Mouse (Mus musculus): ENCODE results near the gene Cwc15.
"Not testable (repeated sequence)": the region's sequence is repeated elsewhere in the genome, so short reads cannot be mapped to it uniquely, and the experiment has no call there.

The Cwc15 gene

GRCm38 (mm10) chr9:14500023-14500915 lies at the start of gene Cwc15, which contains the start of gene Kdm4d:
Gene Cwc15 (plus strand): TSS chr9:14500617.
Gene Kdm4d (minus strand): TSS chr9:14500482.
- peak; percentile 92 to 94 for DNase-seq

- DNase-seq = peak in 1 of 2 experiments; percentile 19
These were observed 49.3 kb upstream of the Cwc15 start for GRCm38 (mm10) chr9:14451120-14451519.

GRCm38 (mm10) chr9:14456320-14456719 lies 44.1 kb upstream of the Cwc15 start:
- DNase-seq = no peak

- not testable (repeated sequence) for DNase-seq
These were observed 37.9 kb upstream of the Cwc15 start for GRCm38 (mm10) chr9:14462536-14462935.

GRCm38 (mm10) chr9:14463668-14464067 lies 36.7 kb upstream of the Cwc15 start:
- DNase-seq = not testable (repeated sequence)

GRCm38 (mm10) chr9:14498896-14499705 lies 1.3 kb upstream of the Cwc15 start:
- no peak for DNase-seq

GRCm38 (mm10) chr9:14500916-14501424 lies 553 bp downstream of the Cwc15 start:
- no peak for DNase-seq

- DNase-seq = peak; percentile 42 to 67
These were observed 12.4 kb downstream of the Cwc15 start for GRCm38 (mm10) chr9:14512633-14513445.

GRCm38 (mm10) chr9:14517296-14517695 lies 16.9 kb downstream of the Cwc15 start:
- no peak for DNase-seq

GRCm38 (mm10) chr9:14518105-14518504 lies 17.7 kb downstream of the Cwc15 start:
- no peak for DNase-seq

GRCm38 (mm10) chr9:14520971-14521670 lies 20.7 kb downstream of the Cwc15 start:
- no peak for DNase-seq

GRCm38 (mm10) chr9:14521695-14522094 lies 21.3 kb downstream of the Cwc15 start:
- DNase-seq = no peak

GRCm38 (mm10) chr9:14523408-14524043 lies 23.1 kb downstream of the Cwc15 start:
- DNase-seq = peak; percentile 75 to 84

- no peak for DNase-seq
These were observed 29.6 kb downstream of the Cwc15 start for GRCm38 (mm10) chr9:14530004-14530403.

GRCm38 (mm10) chr9:14532283-14532682 lies 31.9 kb downstream of the Cwc15 start:
- peak in 1 of 2 experiments; percentile 7 for DNase-seq

- DNase-seq = no peak
These were observed 33.2 kb downstream of the Cwc15 start for GRCm38 (mm10) chr9:14533659-14534058.

- no peak for DNase-seq
These were observed 34.5 kb downstream of the Cwc15 start for GRCm38 (mm10) chr9:14534833-14535456.

- DNase-seq = no peak
These were observed 43.8 kb downstream of the Cwc15 start for GRCm38 (mm10) chr9:14544034-14544757.

- no peak for DNase-seq
These were observed 47.4 kb downstream of the Cwc15 start for GRCm38 (mm10) chr9:14547584-14548365.
